16 mouse cellular contexts compared by ENCODE assay signal in genomic region chr15:26787148-26787547, GRCm38 (mm10).
"Had no signal": no experiment of that assay in that cellular context is flagged by ENCODE, and none has a peak within 500 bp of the region (broad histone marks: within the 10 kb centered on the region; RNA-seq: fewer than 3 reads in every experiment).

No protein-coding gene starts in this region.

- H3K4me1 ChIP-seq: lung, embryonic 15.5 days; megakaryocyte, embryonic 14.5 days; midbrain, embryonic 12.5 days; midbrain, embryonic 15.5 days; neural tube, embryonic 12.5 days; stomach, embryonic 15.5 days had no signal

- H3K36me3 ChIP-seq: lung, embryonic 15.5 days; midbrain, embryonic 12.5 days; midbrain, embryonic 15.5 days; neural tube, embryonic 12.5 days; stomach, embryonic 15.5 days had no signal

- H3K9ac ChIP-seq: lung, embryonic 15.5 days; midbrain, embryonic 12.5 days; midbrain, embryonic 15.5 days; neural tube, embryonic 12.5 days; stomach, embryonic 15.5 days had no signal

- DNase-seq: lung, adult 2 months; lung, postnatal 14 days; lung, postnatal 36 days; right cerebral cortex, postnatal 14 days; thymus, adult 2 months; thymus, postnatal 25 days; thymus, postnatal 4 days had no signal

- H3K4me2 ChIP-seq: lung, embryonic 15.5 days; midbrain, embryonic 12.5 days; midbrain, embryonic 15.5 days; neural tube, embryonic 12.5 days; stomach, embryonic 15.5 days had no signal

- ATAC-seq: lung, postnatal 0 days; midbrain, embryonic 15.5 days had no signal

- H3K27me3 ChIP-seq: lung, embryonic 15.5 days; megakaryocyte, embryonic 14.5 days; midbrain, embryonic 12.5 days; midbrain, embryonic 15.5 days; neural tube, embryonic 12.5 days; stomach, embryonic 15.5 days had no signal

- H3K9me3 ChIP-seq: lung, embryonic 15.5 days; midbrain, embryonic 12.5 days; midbrain, embryonic 15.5 days; neural tube, embryonic 12.5 days; stomach, embryonic 15.5 days had no signal

- H3K4me3 ChIP-seq: lung, embryonic 15.5 days; megakaryocyte, embryonic 14.5 days; midbrain, embryonic 12.5 days; midbrain, embryonic 15.5 days; neural tube, embryonic 12.5 days; stomach, embryonic 15.5 days had no signal

- H3K27ac ChIP-seq: lung, embryonic 15.5 days; macrophage; midbrain, embryonic 12.5 days; midbrain, embryonic 15.5 days; neural tube, embryonic 12.5 days; stomach, embryonic 15.5 days; stomach, postnatal 0 days had no signal
